Mouse (Mus musculus): ENCODE results near the gene Stra6l.

Stra6l gene

DNA sequence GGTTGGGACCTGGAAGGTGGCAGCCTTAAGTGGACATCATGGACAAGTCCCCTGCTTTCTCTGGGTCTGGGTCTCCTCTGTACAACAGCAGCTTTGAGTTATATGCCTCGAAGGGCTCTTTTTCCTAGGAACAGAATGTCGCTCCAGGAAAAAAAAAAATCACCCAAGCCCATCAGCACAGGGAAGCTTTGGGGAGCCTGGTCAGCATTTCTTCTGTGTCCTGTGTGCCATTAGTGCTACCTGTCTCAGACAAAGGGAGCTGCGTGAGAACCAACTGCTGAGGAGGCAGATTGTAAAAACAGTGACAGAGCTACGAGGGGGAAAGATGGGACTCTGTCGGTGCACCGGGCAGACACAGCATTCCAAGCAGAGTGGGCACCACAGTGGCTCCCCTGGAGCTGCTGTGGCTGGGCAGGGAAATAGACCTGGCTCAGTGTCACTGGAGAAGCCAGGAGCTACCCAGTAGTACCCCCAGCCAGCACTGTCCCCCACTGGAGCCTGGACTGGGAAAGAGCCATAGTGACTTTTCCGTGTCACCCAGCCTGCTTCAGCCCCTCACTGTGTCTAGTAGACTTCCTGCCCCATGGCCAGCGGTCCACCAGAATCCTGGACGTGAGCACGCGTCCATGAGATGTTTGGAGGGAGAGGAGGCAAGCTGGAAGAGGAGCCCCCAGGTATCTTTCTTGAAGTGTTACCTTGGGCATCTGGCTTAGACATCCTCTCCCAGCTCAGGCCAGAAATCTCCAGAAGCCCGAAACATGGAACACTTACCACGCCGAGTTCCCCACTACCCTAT lies 23.5 kb upstream of the Stra6l start:
- DNase-seq (ENCODE audit: low read depth, low spot score), result no peak
- Histone ChIP-seq H3K27me3 (ENCODE audit: control insufficient read depth, insufficient read depth, low read length, poor library complexity, severe bottlenecking) (no peaks in the 10 kb centered on the region; the same call in 1 of the 2 replicates), H3K36me3 (ENCODE audit: control insufficient read depth, insufficient read depth, low read length, poor library complexity, severe bottlenecking) (no peaks in the 10 kb centered on the region)

DNA sequence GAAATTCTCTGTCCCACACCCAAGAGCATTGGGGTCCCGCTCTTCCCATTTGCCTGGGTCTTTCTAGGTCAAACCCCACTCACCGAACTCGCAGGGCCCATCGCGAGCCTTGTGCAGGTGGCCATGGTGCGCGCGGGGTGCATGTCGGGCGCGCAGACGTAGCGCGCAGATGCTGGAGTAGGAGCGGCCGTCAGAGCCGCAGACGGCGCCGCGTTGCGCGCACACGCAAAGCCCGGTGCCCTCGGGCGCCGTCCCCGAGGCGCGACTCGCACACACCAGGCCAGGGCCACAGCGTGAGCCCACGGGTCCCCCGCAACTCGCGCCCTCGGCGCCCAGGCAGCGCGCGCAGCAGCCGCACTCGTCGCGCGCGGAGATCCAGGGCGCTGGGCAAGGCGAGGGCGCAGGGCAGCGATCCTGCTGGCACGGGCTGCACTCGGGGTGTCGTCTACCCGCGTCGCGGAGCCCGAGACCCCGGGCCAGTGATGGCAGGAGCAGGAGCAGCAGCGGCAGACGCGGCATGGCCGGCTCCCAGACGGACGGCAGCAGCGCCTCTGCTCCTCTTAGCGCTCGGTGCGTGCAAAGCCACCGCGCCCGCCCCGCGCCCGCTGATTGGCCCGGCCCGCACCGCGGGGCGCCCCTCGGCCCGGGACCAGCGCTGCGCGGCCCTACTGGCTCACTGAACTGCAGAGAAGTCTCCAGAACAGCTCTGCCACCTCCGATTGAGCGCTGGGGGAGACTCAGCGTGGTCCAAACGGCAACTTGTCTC lies 22.0 kb upstream of the Stra6l start, which contains the start of gene Igfbpl1:
Igfbpl1 (minus strand) TSS at position 649 of the 766 bp plus-strand sequence.
- DNase-seq (ENCODE audit: low read depth, low spot score), result no peak
- H3K27me3 ChIP-seq (ENCODE audit: control insufficient read depth, insufficient read depth, low read length, poor library complexity, severe bottlenecking), result no peaks in the 10 kb centered on the region; the same call in 1 of the 2 replicates
- no peaks in the 10 kb centered on the region for H3K36me3 ChIP-seq (ENCODE audit: control insufficient read depth, insufficient read depth, low read length, poor library complexity, severe bottlenecking)

DNA sequence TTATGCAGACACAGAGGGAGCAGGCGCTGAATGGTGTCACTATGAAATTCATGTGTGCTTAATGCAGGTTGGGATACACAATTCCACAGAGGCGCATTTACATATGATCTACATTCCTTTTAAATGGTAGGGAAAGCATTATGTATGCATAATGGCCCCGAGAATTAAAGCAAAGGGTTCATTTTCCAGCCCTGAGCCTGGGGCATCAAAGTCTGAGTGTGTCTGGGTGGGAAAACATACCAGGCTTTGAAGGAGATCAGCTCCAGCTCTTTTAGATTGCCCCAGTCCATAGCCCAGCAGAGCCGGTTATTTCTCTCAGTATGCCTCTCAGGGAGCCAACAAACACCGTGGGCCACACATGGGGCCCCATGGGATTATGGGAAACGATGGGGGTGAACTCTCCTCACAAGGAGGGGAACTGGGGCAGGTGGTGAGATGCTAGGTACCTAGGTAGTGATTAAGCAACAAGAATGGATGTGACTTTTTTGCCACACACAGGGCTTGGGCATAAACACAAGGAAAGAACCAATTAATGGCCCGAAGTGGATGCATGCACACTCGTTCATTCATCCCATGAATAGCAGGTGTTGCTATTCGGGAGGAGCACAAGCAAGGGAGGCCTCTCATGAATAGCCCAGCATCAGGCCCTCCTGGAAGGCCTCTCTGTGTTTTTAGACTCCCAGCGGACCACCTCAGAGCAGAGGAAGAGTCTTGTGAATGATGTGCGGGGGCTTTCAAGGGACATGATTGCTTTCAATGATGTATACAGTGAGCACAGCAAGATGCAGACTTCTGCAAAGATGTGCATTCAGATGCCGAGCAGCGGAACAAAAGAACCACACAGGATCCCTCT lies 18.3 kb upstream of the Stra6l start:
- H3K27me3 ChIP-seq (ENCODE audit: control insufficient read depth, insufficient read depth, low read length, poor library complexity, severe bottlenecking), result no peaks in the 10 kb centered on the region; the same call in 1 of the 2 replicates
- no peak for DNase-seq (ENCODE audit: low read depth, low spot score)
- H3K36me3 ChIP-seq (ENCODE audit: control insufficient read depth, insufficient read depth, low read length, poor library complexity, severe bottlenecking), result no peaks in the 10 kb centered on the region

DNA sequence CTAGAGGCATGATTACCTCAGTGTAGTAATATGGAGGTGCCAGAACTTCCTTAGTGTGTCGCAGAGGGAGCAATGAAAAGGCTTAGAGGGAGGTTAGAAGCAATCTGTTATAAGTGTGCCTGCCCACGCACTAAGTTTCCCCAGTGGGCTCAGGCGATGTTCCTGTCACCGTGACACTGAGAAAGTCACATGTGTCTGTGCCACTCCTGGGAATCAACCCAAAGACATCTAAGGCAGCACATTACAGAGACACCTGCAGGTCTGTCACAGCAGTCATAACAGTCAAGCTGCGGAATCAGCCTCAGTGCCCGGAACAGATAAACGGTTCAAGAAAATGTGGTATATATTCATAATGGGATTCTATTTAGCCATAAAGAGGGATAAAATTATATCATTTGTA lies 16.5 kb upstream of the Stra6l start:
- Histone ChIP-seq H3K36me3 (ENCODE audit: control insufficient read depth, insufficient read depth, low read length, poor library complexity, severe bottlenecking) (no peaks in the 10 kb centered on the region), H3K27me3 (ENCODE audit: control insufficient read depth, insufficient read depth, low read length, poor library complexity, severe bottlenecking) (no peaks in the 10 kb centered on the region; the same call in 1 of the 2 replicates)
- DNase-seq (ENCODE audit: low read depth, low spot score), result no peak

DNA sequence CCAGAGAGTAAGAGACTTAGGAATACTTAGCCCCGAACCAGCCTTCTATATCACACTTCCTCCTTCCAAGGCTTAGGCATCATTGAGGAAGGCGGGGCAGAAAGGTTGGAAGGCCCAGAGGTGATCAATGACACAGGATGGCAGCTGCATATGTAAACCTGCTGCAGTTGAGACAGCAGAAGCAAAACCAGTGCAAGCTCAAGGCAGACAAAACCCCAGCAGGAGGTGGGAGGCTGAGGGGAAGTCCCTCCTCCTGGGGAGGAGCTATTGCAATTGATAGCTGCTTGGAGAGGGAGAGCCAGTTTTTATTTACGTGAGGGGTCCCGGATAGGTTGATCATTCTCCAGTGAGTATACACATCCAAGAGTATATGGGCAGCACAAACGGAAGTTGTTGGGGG lies 15.0 kb upstream of the Stra6l start:
- no peak for DNase-seq (ENCODE audit: low read depth, low spot score)
- Histone ChIP-seq H3K36me3 (ENCODE audit: control insufficient read depth, insufficient read depth, low read length, poor library complexity, severe bottlenecking) (no peaks in the 10 kb centered on the region), H3K27me3 (ENCODE audit: control insufficient read depth, insufficient read depth, low read length, poor library complexity, severe bottlenecking) (no peaks in the 10 kb centered on the region)

DNA sequence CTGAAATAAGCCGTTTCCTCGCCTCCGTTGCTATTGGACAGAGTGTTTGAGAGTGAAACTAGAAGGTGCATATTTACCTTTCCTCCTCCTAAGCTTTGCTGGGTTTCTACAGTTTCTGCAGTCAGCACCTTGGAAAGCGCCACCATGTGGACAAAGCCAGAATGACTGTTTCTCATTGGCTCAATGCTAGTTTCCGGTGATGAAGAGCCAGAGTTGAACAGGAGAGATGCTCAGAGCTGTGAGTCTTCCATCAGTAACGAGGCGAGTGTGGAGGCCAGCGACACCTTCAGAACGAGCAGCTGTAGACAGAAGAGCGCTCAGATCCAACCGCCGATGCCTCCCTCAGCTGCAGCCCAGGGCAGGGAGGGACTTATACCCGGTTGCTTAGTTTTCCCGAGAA lies 4.1 kb upstream of the Stra6l start:
- Histone ChIP-seq H3K36me3 (ENCODE audit: control insufficient read depth, insufficient read depth, low read length, poor library complexity, severe bottlenecking) (no peaks in the 10 kb centered on the region), H3K27me3 (ENCODE audit: control insufficient read depth, insufficient read depth, low read length, poor library complexity, severe bottlenecking) (no peaks in the 10 kb centered on the region; the same call in 1 of the 2 replicates)
- DNase-seq (ENCODE audit: low read depth, low spot score), result peak; percentile 74

DNA sequence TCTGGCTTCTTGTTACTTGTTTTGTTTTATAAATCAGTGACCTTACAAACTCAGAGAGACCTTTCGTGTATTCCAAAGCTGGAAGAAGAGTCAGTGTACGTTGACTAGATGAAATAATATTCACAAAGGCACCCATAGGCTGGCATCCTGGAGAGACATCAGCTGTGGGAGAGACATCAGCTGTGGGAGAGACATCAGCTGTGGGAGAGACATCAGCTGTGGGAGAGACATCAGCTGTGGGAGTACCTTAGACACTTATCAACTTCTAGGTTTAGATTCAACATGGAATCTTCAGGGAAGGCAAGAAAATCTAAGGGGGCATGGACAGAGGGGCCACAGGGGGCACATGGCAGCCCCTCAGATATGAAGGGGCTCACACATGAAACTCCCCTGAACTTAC lies 2.2 kb upstream of the Stra6l start:
- H3K27me3 ChIP-seq (ENCODE audit: control insufficient read depth, insufficient read depth, low read length, poor library complexity, severe bottlenecking), result no peaks in the 10 kb centered on the region; the same call in 1 of the 2 replicates
- DNase-seq (ENCODE audit: low read depth, low spot score), result no peak

DNA sequence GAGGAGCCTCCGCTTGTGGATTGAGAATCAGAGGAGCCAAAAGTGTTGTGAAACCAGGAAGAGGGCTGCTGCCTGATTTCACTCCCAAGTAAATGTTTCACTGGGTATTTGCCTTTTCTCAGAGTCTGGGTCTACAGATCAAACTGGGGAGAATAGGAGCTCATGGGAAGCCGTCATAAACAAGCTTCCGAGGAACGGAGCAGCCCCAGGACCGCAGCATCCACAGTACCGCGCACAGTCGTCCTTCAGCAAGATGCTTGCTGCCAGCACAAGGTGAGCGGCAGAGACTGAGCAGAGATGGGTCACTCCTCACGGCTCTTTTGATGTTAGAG lies 327 bp downstream of the Stra6l start:
- Histone ChIP-seq H3K36me3 (ENCODE audit: control insufficient read depth, insufficient read depth, low read length, poor library complexity, severe bottlenecking) (no peaks in the 10 kb centered on the region), H3K27me3 (ENCODE audit: control insufficient read depth, insufficient read depth, low read length, poor library complexity, severe bottlenecking) (no peaks in the 10 kb centered on the region; the same call in 1 of the 2 replicates)
- no peak for DNase-seq (ENCODE audit: low read depth, low spot score)

More for the DNA sequence above, 2.2 kb upstream of the Stra6l start:
- no peaks in the 10 kb centered on the region for H3K36me3 ChIP-seq (ENCODE audit: control insufficient read depth, insufficient read depth, low read length, poor library complexity, severe bottlenecking)

DNA sequence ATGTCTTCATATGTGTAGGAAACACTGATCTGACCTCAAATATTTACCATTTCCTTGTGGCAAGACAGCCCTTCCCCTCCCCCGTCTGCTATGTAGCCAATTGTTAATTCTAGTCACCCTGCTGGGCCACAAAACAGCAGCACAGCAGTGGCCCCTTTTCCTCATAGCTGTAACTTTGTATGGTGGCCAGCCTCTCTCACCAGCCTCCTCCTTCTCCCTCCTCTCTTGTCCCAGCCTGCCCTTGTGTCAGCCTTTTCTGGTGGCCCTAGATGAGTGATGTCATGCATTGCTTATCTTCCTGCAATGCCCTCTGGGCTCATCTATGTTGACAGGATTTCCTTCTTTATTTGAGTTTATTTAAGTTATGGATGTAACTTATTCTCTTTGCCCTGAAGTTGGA lies 955 bp downstream of the Stra6l start:
- no peak for DNase-seq (ENCODE audit: low read depth, low spot score)
- Histone ChIP-seq H3K27me3 (ENCODE audit: control insufficient read depth, insufficient read depth, low read length, poor library complexity, severe bottlenecking) (no peaks in the 10 kb centered on the region; the same call in 1 of the 2 replicates), H3K36me3 (ENCODE audit: control insufficient read depth, insufficient read depth, low read length, poor library complexity, severe bottlenecking) (no peaks in the 10 kb centered on the region)

DNA sequence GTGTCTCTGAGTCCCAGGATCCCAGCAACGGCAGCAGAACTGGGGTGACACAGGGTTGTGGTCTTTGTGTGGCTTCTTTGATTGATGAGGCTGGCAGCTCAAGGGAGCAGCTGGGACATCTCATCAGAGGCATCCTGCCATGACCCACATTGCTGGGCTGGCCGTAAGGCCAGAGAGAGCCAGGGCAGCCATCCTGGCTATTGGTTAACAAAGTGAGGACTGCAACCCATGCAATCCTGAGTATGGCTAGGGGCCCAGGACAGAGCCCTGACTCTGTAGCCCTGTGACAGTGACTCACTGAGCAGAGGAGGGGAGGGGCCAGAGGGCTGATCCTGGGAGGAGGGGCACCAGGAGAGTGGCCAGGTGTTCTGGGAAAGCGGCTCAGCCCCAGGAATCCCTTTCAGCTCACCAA lies 3.2 kb downstream of the Stra6l start:
- DNase-seq (ENCODE audit: low read depth, low spot score), result no peak
- Histone ChIP-seq H3K27me3 (ENCODE audit: control insufficient read depth, insufficient read depth, low read length, poor library complexity, severe bottlenecking) (no peaks in the 10 kb centered on the region), H3K36me3 (ENCODE audit: control insufficient read depth, insufficient read depth, low read length, poor library complexity, severe bottlenecking) (no peaks in the 10 kb centered on the region)

DNA sequence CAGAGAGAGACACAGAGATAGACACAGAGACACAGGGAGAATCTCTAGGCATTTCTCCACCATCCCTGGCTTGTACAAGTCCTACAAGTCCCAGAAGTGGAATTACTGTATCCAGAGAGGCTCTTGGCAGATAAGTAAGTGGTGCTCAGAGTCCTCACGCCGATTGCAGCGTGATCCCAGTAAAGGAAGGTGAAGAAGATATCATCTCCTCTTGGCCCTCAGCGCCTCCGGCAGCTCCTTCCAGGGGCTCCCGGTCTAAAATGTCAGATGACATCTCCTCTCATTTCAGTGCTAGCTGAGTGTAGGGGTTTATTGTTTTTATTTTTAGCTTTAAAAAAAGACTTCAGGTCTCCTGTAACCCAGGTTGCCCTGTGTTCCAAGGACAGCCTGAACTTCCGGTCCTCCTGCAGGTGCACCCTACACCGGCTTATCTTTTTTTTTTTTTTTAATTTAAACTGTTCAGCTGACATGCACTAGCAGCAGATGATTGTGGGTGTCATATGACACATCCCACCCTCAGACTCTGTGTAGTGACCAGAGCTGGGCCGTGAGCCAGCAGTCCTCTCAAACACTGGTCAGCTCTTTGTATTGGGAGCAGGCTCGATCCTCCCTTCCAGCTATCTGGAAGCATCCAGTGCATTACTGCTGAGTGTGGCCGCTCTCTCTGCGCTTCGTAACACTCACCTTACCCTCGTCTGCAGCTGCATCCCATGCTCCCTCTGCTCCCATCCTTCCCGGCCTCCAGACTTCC lies 5.2 kb downstream of the Stra6l start:
- Histone ChIP-seq H3K36me3 (ENCODE audit: control insufficient read depth, insufficient read depth, low read length, poor library complexity, severe bottlenecking) (no peaks in the 10 kb centered on the region), H3K27me3 (ENCODE audit: control insufficient read depth, insufficient read depth, low read length, poor library complexity, severe bottlenecking) (no peaks in the 10 kb centered on the region)
- no peak for DNase-seq (ENCODE audit: low read depth, low spot score)

DNA sequence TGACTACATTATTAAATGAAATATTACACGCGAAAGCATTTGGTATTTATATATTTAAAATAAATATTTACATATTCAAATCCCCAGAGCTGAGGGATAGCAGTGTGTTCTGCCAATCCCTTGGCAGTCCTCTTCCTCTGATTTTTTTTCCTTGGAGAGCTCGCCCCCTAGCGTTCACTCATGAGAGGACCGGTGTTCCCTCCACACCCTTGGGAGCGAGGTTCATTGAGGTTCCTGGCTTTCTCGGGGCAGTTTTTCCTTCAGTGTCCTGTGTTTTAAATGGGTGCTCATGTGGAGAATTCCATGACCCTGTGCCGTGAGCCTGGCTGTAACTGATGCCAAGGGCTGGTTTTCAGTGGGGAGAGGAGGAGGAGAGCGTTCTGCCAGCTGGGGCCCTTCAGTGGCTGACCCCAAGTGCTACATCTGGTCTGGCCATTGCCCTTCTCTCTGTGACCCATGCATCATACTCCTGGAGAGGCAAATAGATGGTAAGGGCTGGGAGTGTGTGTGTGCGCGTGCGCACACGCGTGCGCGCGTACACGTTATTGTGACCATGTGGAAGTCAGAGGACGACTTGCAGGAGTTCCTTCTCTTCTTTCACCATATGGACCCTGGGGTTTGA lies 7.5 kb downstream of the Stra6l start:
- Histone ChIP-seq H3K27me3 (ENCODE audit: control insufficient read depth, insufficient read depth, low read length, poor library complexity, severe bottlenecking) (no peaks in the 10 kb centered on the region), H3K36me3 (ENCODE audit: control insufficient read depth, insufficient read depth, low read length, poor library complexity, severe bottlenecking) (no peaks in the 10 kb centered on the region)
- DNase-seq (ENCODE audit: low read depth, low spot score), result peak; percentile 56

DNA sequence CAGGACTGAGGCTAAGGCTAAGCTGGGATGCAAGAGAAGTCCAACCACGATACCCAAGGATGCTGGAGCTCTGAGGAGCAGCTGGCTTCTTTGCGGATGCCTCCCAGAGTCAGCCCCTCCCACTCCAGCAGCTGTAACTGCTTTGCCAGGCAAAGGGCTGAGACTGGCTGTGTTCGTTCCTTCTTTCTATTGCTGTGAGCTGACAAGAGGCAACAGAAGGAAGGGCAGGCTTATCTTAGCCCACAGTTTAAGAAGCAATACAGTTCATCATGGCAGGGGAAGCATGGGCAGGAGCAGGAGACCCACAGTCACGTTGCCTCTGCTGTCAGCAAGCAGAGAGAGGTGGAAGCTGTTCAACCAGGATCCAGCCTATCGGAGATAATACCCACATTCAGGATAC lies 12.7 kb downstream of the Stra6l start:
- no peak for DNase-seq (ENCODE audit: low read depth, low spot score)
- no peaks in the 10 kb centered on the region for H3K36me3 ChIP-seq (ENCODE audit: control insufficient read depth, insufficient read depth, low read length, poor library complexity, severe bottlenecking)

DNA sequence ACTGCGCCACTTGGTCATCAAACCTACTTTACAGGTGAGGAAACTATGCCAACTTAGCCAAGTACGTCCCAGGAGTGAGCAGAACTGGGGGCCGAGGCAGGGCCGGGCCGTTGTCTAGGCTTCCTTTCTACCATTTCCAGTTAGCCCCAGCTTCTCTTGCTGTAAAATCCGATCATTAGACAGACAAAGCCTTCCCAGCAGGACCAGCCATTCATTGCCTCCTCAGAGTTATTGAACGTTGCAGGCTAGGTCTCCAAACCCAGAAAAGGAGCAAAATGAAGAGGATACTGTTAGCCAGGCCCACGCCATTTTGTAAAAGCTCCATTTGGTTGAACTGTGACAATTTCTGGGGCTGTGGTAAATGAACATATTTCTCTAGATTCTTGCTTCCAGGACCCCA lies 19.0 kb downstream of the Stra6l start:
- no peaks in the 10 kb centered on the region for H3K36me3 ChIP-seq (ENCODE audit: control insufficient read depth, insufficient read depth, low read length, poor library complexity, severe bottlenecking)
- no peaks in the 10 kb centered on the region for H3K27me3 ChIP-seq (ENCODE audit: control insufficient read depth, insufficient read depth, low read length, poor library complexity, severe bottlenecking)
- no peak for DNase-seq (ENCODE audit: low read depth, low spot score)

More for the DNA sequence above, 12.7 kb downstream of the Stra6l start:
- no peaks in the 10 kb centered on the region for H3K27me3 ChIP-seq (ENCODE audit: control insufficient read depth, insufficient read depth, low read length, poor library complexity, severe bottlenecking)
